Mouse (Mus musculus): ENCODE results near the gene Tmem115. TPM values are rescaled to one million over a fixed set of nuclear protein-coding genes. Genes with fewer than 3 reads are reported as not detected.

Gene Tmem115
- polyA plus RNA-seq, 1 experiment from 2014 or later, result 45.9 TPM

- Histone ChIP-seq H3K27me3 (ENCODE audit: control insufficient read depth, insufficient read depth, low read length) (no peaks in the 10 kb centered on the region), H3K27ac (ENCODE audit: low read length) (no peak overlapping the region), H3K4me2 (replicated peaks; ENCODE audit: low read depth, low read length) (no peak overlapping the region), H3K4me1 (ENCODE audit: control insufficient read depth, insufficient read depth, low read length) (peaks cover 39% of the 10 kb centered on the region), H3K9ac (replicated peaks; ENCODE audit: low read depth, low read length) (no peak overlapping the region), H3K4me3 (ENCODE audit: low read depth, low read length) (no peak overlapping the region), H3K36me3 (ENCODE audit: control insufficient read depth, insufficient read depth, low read length) (peaks cover 11% of the 10 kb centered on the region), H3K9me3 (ENCODE audit: control insufficient read depth, low read depth, low read length) (no peaks in the 10 kb centered on the region)
- 82% methylated on average over 20 of the region's 20 CpGs for WGBS
- no peak for ATAC-seq (ENCODE audit: insufficient number of reproducible peaks, insufficient read depth, low FRiP score, low read depth)
These were observed 15.7 kb downstream of the Tmem115 start for GRCm38 (mm10) chr9:107549297-107550074.

- WGBS, result 35% methylated on average over 23 of the region's 23 CpGs
- Histone ChIP-seq H3K4me1 (ENCODE audit: control insufficient read depth, insufficient read depth, low read length) (peaks cover 43% of the 10 kb centered on the region), H3K9me3 (ENCODE audit: control insufficient read depth, low read depth, low read length) (no peaks in the 10 kb centered on the region), H3K27me3 (ENCODE audit: control insufficient read depth, insufficient read depth, low read length) (no peaks in the 10 kb centered on the region), H3K9ac (replicated peaks; ENCODE audit: low read depth, low read length) (peak overlapping the region; percentile 60), H3K4me2 (replicated peaks; ENCODE audit: low read depth, low read length) (peak overlapping the region; percentile 95), H3K36me3 (ENCODE audit: control insufficient read depth, insufficient read depth, low read length) (peaks cover 1% of the 10 kb centered on the region; the same call in 1 of the 2 replicates), H3K4me3 (ENCODE audit: low read depth, low read length) (peak overlapping the region; percentile 74), H3K27ac (ENCODE audit: low read length) (peak overlapping the region; percentile 40; the same call in 1 of the 2 replicates)
- ATAC-seq (ENCODE audit: insufficient number of reproducible peaks, insufficient read depth, low FRiP score, low read depth), result no peak
These were observed 16.9 kb downstream of the Tmem115 start for GRCm38 (mm10) chr9:107550491-107551116.

- Histone ChIP-seq H3K4me1 (ENCODE audit: control insufficient read depth, insufficient read depth, low read length) (peaks cover 50% of the 10 kb centered on the region), H3K36me3 (ENCODE audit: control insufficient read depth, insufficient read depth, low read length) (no peaks in the 10 kb centered on the region), H3K4me2 (replicated peaks; ENCODE audit: low read depth, low read length) (peak within 1 kb of the TSS; percentile 95), H3K9me3 (ENCODE audit: control insufficient read depth, low read depth, low read length) (no peaks in the 10 kb centered on the region), H3K27me3 (ENCODE audit: control insufficient read depth, insufficient read depth, low read length) (no peaks in the 10 kb centered on the region), H3K27ac (ENCODE audit: low read length) (peak within 1 kb of the TSS; percentile 40), H3K9ac (replicated peaks; ENCODE audit: low read depth, low read length) (peak within 1 kb of the TSS; percentile 60), H3K4me3 (ENCODE audit: low read depth, low read length) (peak within 1 kb of the TSS; percentile 74)
- peak; percentile 33 for ATAC-seq (ENCODE audit: insufficient number of reproducible peaks, insufficient read depth, low FRiP score, low read depth)
- WGBS, result 1% methylated on average over 63 of the region's 63 CpGs
These were observed 17.6 kb downstream of the Tmem115 start, which contains the start of gene Rassf1 for GRCm38 (mm10) chr9:107551117-107551889. Gene Rassf1, plus strand, starts transcription at chr9:107551555.

GRCm38 (mm10) chr9:107551890-107552355, 18.2 kb downstream of the Tmem115 start:
- Histone ChIP-seq H3K4me3 (ENCODE audit: low read depth, low read length) (peak overlapping the region; percentile 74), H3K9ac (replicated peaks; ENCODE audit: low read depth, low read length) (peak overlapping the region; percentile 60), H3K4me1 (ENCODE audit: control insufficient read depth, insufficient read depth, low read length) (peaks cover 50% of the 10 kb centered on the region), H3K9me3 (ENCODE audit: control insufficient read depth, low read depth, low read length) (no peaks in the 10 kb centered on the region), H3K4me2 (replicated peaks; ENCODE audit: low read depth, low read length) (peak overlapping the region; percentile 95), H3K36me3 (ENCODE audit: control insufficient read depth, insufficient read depth, low read length) (peaks cover under 1% of the 10 kb centered on the region; the same call in 1 of the 2 replicates), H3K27me3 (ENCODE audit: control insufficient read depth, insufficient read depth, low read length) (no peaks in the 10 kb centered on the region), H3K27ac (ENCODE audit: low read length) (peak overlapping the region; percentile 40)
- WGBS, result 9% methylated on average over 8 of the region's 8 CpGs
- no peak for ATAC-seq (ENCODE audit: insufficient number of reproducible peaks, insufficient read depth, low FRiP score, low read depth)

- peak overlapping the region; percentile 95 for H3K4me2 ChIP-seq (replicated peaks; ENCODE audit: low read depth, low read length)
- H3K27me3 ChIP-seq (ENCODE audit: control insufficient read depth, insufficient read depth, low read length), result no peaks in the 10 kb centered on the region
- peaks cover 10% of the 10 kb centered on the region for H3K36me3 ChIP-seq (ENCODE audit: control insufficient read depth, insufficient read depth, low read length)
- peaks cover 46% of the 10 kb centered on the region for H3K4me1 ChIP-seq (ENCODE audit: control insufficient read depth, insufficient read depth, low read length)
- no peak overlapping the region for H3K27ac ChIP-seq (ENCODE audit: low read length)
- peak overlapping the region; percentile 74 for H3K4me3 ChIP-seq (ENCODE audit: low read depth, low read length)
- H3K9me3 ChIP-seq (ENCODE audit: control insufficient read depth, low read depth, low read length), result no peaks in the 10 kb centered on the region
- no peak overlapping the region for H3K9ac ChIP-seq (replicated peaks; ENCODE audit: low read depth, low read length)
- 75% methylated on average over 5 of the region's 5 CpGs for WGBS
- no peak for ATAC-seq (ENCODE audit: insufficient number of reproducible peaks, insufficient read depth, low FRiP score, low read depth)
These were observed 19.1 kb downstream of the Tmem115 start for GRCm38 (mm10) chr9:107552690-107553393.

GRCm38 (mm10) chr9:107553541-107554318, 20.0 kb downstream of the Tmem115 start:
- WGBS, result 5% methylated on average over 37 of the region's 37 CpGs
- Histone ChIP-seq H3K4me2 (replicated peaks; ENCODE audit: low read depth, low read length) (peak overlapping the region; percentile 95), H3K4me3 (ENCODE audit: low read depth, low read length) (peak overlapping the region; percentile 74), H3K27me3 (ENCODE audit: control insufficient read depth, insufficient read depth, low read length) (no peaks in the 10 kb centered on the region), H3K27ac (ENCODE audit: low read length) (peak overlapping the region; percentile 78), H3K9me3 (ENCODE audit: control insufficient read depth, low read depth, low read length) (no peaks in the 10 kb centered on the region), H3K4me1 (ENCODE audit: control insufficient read depth, insufficient read depth, low read length) (peaks cover 46% of the 10 kb centered on the region), H3K9ac (replicated peaks; ENCODE audit: low read depth, low read length) (peak overlapping the region; percentile 41; the same call in 1 of the 2 replicates), H3K36me3 (ENCODE audit: control insufficient read depth, insufficient read depth, low read length) (peaks cover 18% of the 10 kb centered on the region)
- ATAC-seq (ENCODE audit: insufficient number of reproducible peaks, insufficient read depth, low FRiP score, low read depth), result no peak; the same call in 1 of the 2 replicates

GRCm38 (mm10) chr9:107554319-107554825, 20.6 kb downstream of the Tmem115 start:
- H3K9me3 ChIP-seq (ENCODE audit: control insufficient read depth, low read depth, low read length), result no peaks in the 10 kb centered on the region
- peak overlapping the region; percentile 85 for H3K9ac ChIP-seq (replicated peaks; ENCODE audit: low read depth, low read length)
- H3K4me1 ChIP-seq (ENCODE audit: control insufficient read depth, insufficient read depth, low read length), result peaks cover 46% of the 10 kb centered on the region
- H3K27me3 ChIP-seq (ENCODE audit: control insufficient read depth, insufficient read depth, low read length), result no peaks in the 10 kb centered on the region
- H3K4me3 ChIP-seq (ENCODE audit: low read depth, low read length), result peak overlapping the region; percentile 74
- ATAC-seq (ENCODE audit: insufficient number of reproducible peaks, insufficient read depth, low FRiP score, low read depth), result peak; percentile 91
- H3K4me2 ChIP-seq (replicated peaks; ENCODE audit: low read depth, low read length), result peak overlapping the region; percentile 95
- H3K27ac ChIP-seq (ENCODE audit: low read length), result peak overlapping the region; percentile 97
- H3K36me3 ChIP-seq (ENCODE audit: control insufficient read depth, insufficient read depth, low read length), result peaks cover 25% of the 10 kb centered on the region
- WGBS, result under 1% methylated on average over 53 of the region's 53 CpGs
